Mouse (Mus musculus): ENCODE data around the gene Eif4e1b.

- no peak for TF ChIP-seq POLR2A (IDR thresholded peaks at IDR 0.05; ENCODE audit: insufficient read depth, low read depth, low read length)
- TF ChIP-seq CTCF (IDR thresholded peaks at IDR 0.05), result no peak
- 0 out of 2 replicates have a peak, but pooled peaks have one; percentile 18 for TF ChIP-seq EP300 (IDR thresholded peaks at IDR 0.05; ENCODE audit: insufficient read depth, low read depth, low read length)
These were observed 33.1 kb upstream of the Eif4e1b start for GRCm38 (mm10) chr13:54750699-54751098.
